Mouse (Mus musculus) heart, adult 2 months (tissue): ENCODE measurements around the gene Ticam1.

ENCODE experiments used
- EP300 ChIP-seq: fragments of 200-500 bp; IDR thresholded peaks from 2 replicates; pipeline ENCODE4 v1.6.1; 2011; ENCODE audit warnings: low read depth, low read length, control low read depth; ENCODE audit not compliant: insufficient read depth
- POLR2A ChIP-seq: fragments of 200-500 bp; IDR thresholded peaks from 2 replicates; pipeline ENCODE4 v1.6.1; 2011; ENCODE audit warnings: mild to moderate bottlenecking, low read depth, low read length, control low read depth; ENCODE audit not compliant: insufficient read depth

GRCm38 (mm10) chr17:56233818-56234469 is 42.6 kb downstream of the Ticam1 start:
- TF ChIP-seq POLR2A: no peak
- TF ChIP-seq EP300: no peak
